ENCODE assay signal across 9 mouse cellular contexts in the genomic region with DNA sequence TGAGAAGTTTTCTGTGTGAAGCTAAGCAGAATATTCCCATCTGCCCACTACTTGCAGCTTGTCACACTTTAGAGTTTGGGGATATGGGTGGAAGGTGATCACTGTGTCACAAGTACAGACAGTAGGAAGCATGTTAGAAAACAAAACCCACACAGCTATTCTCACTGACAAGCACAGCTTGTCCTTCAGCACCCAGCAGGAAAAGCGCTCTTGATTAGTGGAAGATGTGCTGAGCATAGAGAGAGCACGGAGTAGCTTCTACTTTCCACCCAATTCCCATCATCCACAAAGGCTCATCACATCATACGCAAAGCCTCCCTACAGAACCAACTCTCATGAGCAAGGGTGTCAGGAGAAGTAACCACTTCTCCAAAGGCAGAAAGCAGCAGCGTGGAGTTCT. TPM values are rescaled to one million over a fixed set of nuclear protein-coding genes. Genes with fewer than 3 reads are reported as not detected.
DNase-seq lines count a peak whose midpoint lies in the region; ATAC-seq and TF ChIP-seq lines count a peak whose summit lies in the region.
"Had no signal": no experiment of that assay in that cellular context is flagged by ENCODE, and none has a peak within 500 bp of the region (broad histone marks: within the 10 kb centered on the region; RNA-seq: fewer than 3 reads in every experiment).

No protein-coding gene starts in this region.

- DNase-seq in heart, adult 11 months = no peak
- no peak for DNase-seq in stomach, postnatal 0 days (ENCODE audit: low spot score)
- DNase-seq in mesoderm, embryonic 11.5 days (ENCODE audit: low read depth, low spot score) = peak; percentile 4
- no peak for DNase-seq in spleen, postnatal 14 days (ENCODE audit: low spot score in 2 of 2)
- no peak for DNase-seq in testis, postnatal 14 days (ENCODE audit: low spot score)
- DNase-seq in lung, adult 18-20 months = no peak

- peak overlapping the region; percentile 97 for H3K4me2 ChIP-seq in heart, embryonic 13.5 days
- H3K4me2 ChIP-seq in stomach, embryonic 14.5 days (replicated peaks; ENCODE audit: low read depth, low read length) = peak overlapping the region; percentile 97
- no peak overlapping the region for H3K4me2 ChIP-seq in stomach, postnatal 0 days (replicated peaks; ENCODE audit: low read depth)

- WGBS in heart, embryonic 13.5 days = 49% methylated on average over 4 of the region's 4 CpGs
- WGBS in stomach, embryonic 14.5 days = 67% methylated on average over 4 of the region's 4 CpGs
- WGBS in stomach, postnatal 0 days = 68% methylated on average over 4 of the region's 4 CpGs

- no peak overlapping the region for H3K27ac ChIP-seq in heart, embryonic 13.5 days (replicated peaks)
- H3K27ac ChIP-seq in stomach, embryonic 14.5 days (ENCODE audit: low read length) = no peak overlapping the region
- H3K27ac ChIP-seq in stomach, postnatal 0 days (replicated peaks) = no peak overlapping the region

- no peak for TF ChIP-seq EP300 in stomach, postnatal 0 days (optimal IDR thresholded peaks at IDR 0.05)

- peak overlapping the region; percentile 82 for H3K9ac ChIP-seq in heart, embryonic 13.5 days
- no peak overlapping the region for H3K9ac ChIP-seq in stomach, embryonic 14.5 days (replicated peaks; ENCODE audit: low read depth, low read length)
- H3K9ac ChIP-seq in stomach, postnatal 0 days (ENCODE audit: low read length) = no peak overlapping the region

- no peaks in the 10 kb centered on the region for H3K9me3 ChIP-seq in heart, embryonic 13.5 days
- no peaks in the 10 kb centered on the region for H3K9me3 ChIP-seq in stomach, embryonic 14.5 days (ENCODE audit: control insufficient read depth, low read depth, low read length)
- H3K9me3 ChIP-seq in stomach, postnatal 0 days (ENCODE audit: control insufficient read depth, low read length) = no peaks in the 10 kb centered on the region

- H3K4me3 ChIP-seq in heart, embryonic 13.5 days = peak overlapping the region; percentile 78
- H3K4me3 ChIP-seq in stomach, embryonic 14.5 days (ENCODE audit: low read depth, low read length) = peak overlapping the region; percentile 60; the same call in 1 of the 2 replicates
- no peak overlapping the region for H3K4me3 ChIP-seq in stomach, postnatal 0 days (ENCODE audit: low read depth, low read length)
- H3K4me3 ChIP-seq: myocyte had no signal

- no peaks in the 10 kb centered on the region for H3K36me3 ChIP-seq in heart, embryonic 13.5 days
- no peaks in the 10 kb centered on the region for H3K36me3 ChIP-seq in stomach, embryonic 14.5 days (ENCODE audit: control insufficient read depth, insufficient read depth, low read length)
- no peaks in the 10 kb centered on the region for H3K36me3 ChIP-seq in stomach, postnatal 0 days (ENCODE audit: control insufficient read depth, insufficient read depth, low read length)

- no peak for ATAC-seq in heart, embryonic 13.5 days (ENCODE audit: extremely low read depth, insufficient number of reproducible peaks, low FRiP score, low TSS enrichment)
- no peak for ATAC-seq in stomach, embryonic 14.5 days (ENCODE audit: insufficient number of reproducible peaks, insufficient read depth, low FRiP score, low read depth)
- ATAC-seq in stomach, postnatal 0 days (ENCODE audit: low FRiP score, low TSS enrichment) = no peak

- H3K27me3 ChIP-seq in heart, embryonic 13.5 days (replicated peaks) = peaks cover 30% of the 10 kb centered on the region
- H3K27me3 ChIP-seq in stomach, embryonic 14.5 days (ENCODE audit: control insufficient read depth, insufficient read depth, low read length) = no peaks in the 10 kb centered on the region
- no peaks in the 10 kb centered on the region for H3K27me3 ChIP-seq in stomach, postnatal 0 days (ENCODE audit: control insufficient read depth, insufficient read depth, low read length)

- TF ChIP-seq CTCF in stomach, postnatal 0 days (IDR thresholded peaks at IDR 0.05; ENCODE audit: low read depth) = no peak

- peaks cover 11% of the 10 kb centered on the region for H3K4me1 ChIP-seq in heart, embryonic 13.5 days
- no peaks in the 10 kb centered on the region for H3K4me1 ChIP-seq in stomach, embryonic 14.5 days (ENCODE audit: control insufficient read depth, insufficient read depth, low read length)
- H3K4me1 ChIP-seq in stomach, postnatal 0 days (replicated peaks; ENCODE audit: control insufficient read depth, insufficient read depth) = no peaks in the 10 kb centered on the region

RNA-seq across cellular contexts. Expression of gene Zfp804a, which starts 1.4 kb away (rescaled TPM):
- 0.33 and 0.41 TPM in 2 replicates for polyA plus RNA-seq in heart, embryonic 13.5 days (2015; fragmentation: Nextera tagmentation; extraction: Ambion mirVana)
- 3.9 and 4.6 TPM in 2 replicates for polyA plus RNA-seq in stomach, embryonic 14.5 days (2014; fragmentation: Nextera tagmentation; extraction: Ambion mirVana)
- polyA plus RNA-seq in stomach, postnatal 0 days (2015; fragmentation: Nextera tagmentation; extraction: Ambion mirVana) = 0.75 and 0.81 TPM in 2 replicates
- polyA plus RNA-seq: myocyte had no signal
